Mouse (Mus musculus) hindbrain, embryonic 12.5 days (tissue): ENCODE measurements around the gene Foxp1. TPM values are rescaled to one million over a fixed set of nuclear protein-coding genes. Genes with fewer than 3 reads are reported as not detected.

Source experiments
- ATAC-seq: fragments of 200-750 bp; cut with Nextera tagmentation; 2 replicates; pipeline ENCODE4 v1.8.0; 2017; ENCODE audit warnings: moderate TSS enrichment; ENCODE audit not compliant: low FRiP score
- H3K27ac ChIP-seq: fragments of 300-500 bp; sonication (generic); 2 replicates; pipeline ENCODE4 v1.5.1; 2016; ENCODE audit warnings: mild to moderate bottlenecking
- H3K27me3 ChIP-seq: fragments of 300-500 bp; sonication (generic); 2 replicates; pipeline ENCODE4 v1.6.1; 2016; ENCODE audit warnings: mild to moderate bottlenecking
- H3K36me3 ChIP-seq: fragments of 300-500 bp; sonication (generic); 2 replicates; pipeline ENCODE4 v1.6.1; 2016; ENCODE audit warnings: mild to moderate bottlenecking
- H3K4me1 ChIP-seq: fragments of 300-500 bp; sonication (generic); 2 replicates; pipeline ENCODE4 v1.6.1; 2016
- H3K4me2 ChIP-seq: fragments of 300-500 bp; sonication (generic); replicated peaks from 2 replicates; pipeline ENCODE4 v1.6.1; 2016; ENCODE audit warnings: mild to moderate bottlenecking
- H3K4me3 ChIP-seq: fragments of 300-500 bp; sonication (generic); 2 replicates; pipeline ENCODE4 v1.5.1; 2016; ENCODE audit warnings: mild to moderate bottlenecking
- H3K9ac ChIP-seq: fragments of 300-500 bp; sonication (generic); 2 replicates; pipeline ENCODE4 v1.6.1; 2016; ENCODE audit warnings: mild to moderate bottlenecking, moderate library complexity
- H3K9me3 ChIP-seq: fragments of 300-500 bp; sonication (generic); replicated peaks from 2 replicates; pipeline ENCODE4 v1.6.1; 2016; ENCODE audit warnings: mild to moderate bottlenecking
- WGBS: fragments of 180-500 bp; shearing (Covaris S2); methylation state at CpG from one replicate; pipeline ENCODE4 v1.1.7; 2016; 5-methylcytosine and 5-hydroxymethylcytosine counted together
- polyA plus RNA-seq: library from polyadenylated mRNA; unstranded; fragments of >200 nt; fragmentation: Nextera tagmentation; extraction: Ambion mirVana; gene quantifications from 2 replicates; pipeline ENCODE4 v1.2.1, GENCODE M21; 2016

Gene Foxp1
- polyA plus RNA-seq, 1 experiment from 2014 or later, result 87.6 TPM

- no peaks in the 10 kb centered on the region for H3K36me3 ChIP-seq
- peaks cover 4% of the 10 kb centered on the region; the same call in 1 of the 2 replicates for H3K4me1 ChIP-seq
- H3K27me3 ChIP-seq, result no peaks in the 10 kb centered on the region
- no peak overlapping the region for H3K4me3 ChIP-seq
- H3K27ac ChIP-seq, result no peak overlapping the region
- H3K9ac ChIP-seq, result no peak overlapping the region
- no peak for ATAC-seq
- 81% methylated on average over 8 of the region's 8 CpGs for WGBS
- no peaks in the 10 kb centered on the region for H3K9me3 ChIP-seq
- H3K4me2 ChIP-seq, result no peak overlapping the region
Observed at GRCm38 (mm10) chr6:99301923-99302322, 220.6 kb downstream of the Foxp1 start.

- Histone ChIP-seq H3K4me1 (peaks cover 4% of the 10 kb centered on the region; the same call in 1 of the 2 replicates), H3K4me2 (no peak overlapping the region)
- 94% methylated on average over 6 of the region's 6 CpGs for WGBS
Observed at GRCm38 (mm10) chr6:99300235-99300634, 222.3 kb downstream of the Foxp1 start.

GRCm38 (mm10) chr6:99299196-99299595, 223.3 kb downstream of the Foxp1 start:
- Histone ChIP-seq H3K9ac (no peak overlapping the region), H3K4me2 (no peak overlapping the region), H3K36me3 (no peaks in the 10 kb centered on the region), H3K4me3 (no peak overlapping the region), H3K27me3 (no peaks in the 10 kb centered on the region), H3K27ac (no peak overlapping the region), H3K4me1 (peaks cover 4% of the 10 kb centered on the region; the same call in 1 of the 2 replicates), H3K9me3 (no peaks in the 10 kb centered on the region)
- WGBS, result 71% methylated on average over 14 of the region's 14 CpGs
- no peak for ATAC-seq

More at GRCm38 (mm10) chr6:99300235-99300634, 222.3 kb downstream of the Foxp1 start:
- H3K36me3 ChIP-seq, result no peaks in the 10 kb centered on the region
- ATAC-seq, result no peak
- no peak overlapping the region for H3K4me3 ChIP-seq
- no peaks in the 10 kb centered on the region for H3K9me3 ChIP-seq
- no peak overlapping the region for H3K9ac ChIP-seq
- no peaks in the 10 kb centered on the region for H3K27me3 ChIP-seq
- no peak overlapping the region for H3K27ac ChIP-seq

- Histone ChIP-seq H3K9me3 (no peaks in the 10 kb centered on the region), H3K27me3 (no peaks in the 10 kb centered on the region), H3K9ac (no peak overlapping the region), H3K4me1 (peaks cover 4% of the 10 kb centered on the region; the same call in 1 of the 2 replicates), H3K4me2 (no peak overlapping the region), H3K4me3 (no peak overlapping the region), H3K27ac (no peak overlapping the region), H3K36me3 (no peaks in the 10 kb centered on the region)
- no peak for ATAC-seq
- 93% methylated on average over 5 of the region's 5 CpGs for whole genome bisulfite sequencing
Observed at GRCm38 (mm10) chr6:99297535-99297934, 225.0 kb downstream of the Foxp1 start.

GRCm38 (mm10) chr6:99295495-99295894, 227.0 kb downstream of the Foxp1 start:
- Histone ChIP-seq H3K36me3 (no peaks in the 10 kb centered on the region), H3K9me3 (no peaks in the 10 kb centered on the region), H3K9ac (no peak overlapping the region), H3K27ac (no peak overlapping the region), H3K4me1 (no peaks in the 10 kb centered on the region), H3K4me2 (no peak overlapping the region), H3K27me3 (no peaks in the 10 kb centered on the region), H3K4me3 (no peak overlapping the region)
- no peak for ATAC-seq
- 81% methylated on average over 8 of the region's 8 CpGs for WGBS

- Histone ChIP-seq H3K27ac (no peak overlapping the region), H3K27me3 (no peaks in the 10 kb centered on the region), H3K4me1 (no peaks in the 10 kb centered on the region), H3K4me3 (no peak overlapping the region), H3K36me3 (no peaks in the 10 kb centered on the region), H3K4me2 (no peak overlapping the region), H3K9ac (no peak overlapping the region), H3K9me3 (no peaks in the 10 kb centered on the region)
- no peak for ATAC-seq
- 69% methylated on average over 4 of the region's 4 CpGs for WGBS
Observed at GRCm38 (mm10) chr6:99289220-99289619, 233.3 kb downstream of the Foxp1 start.

- Histone ChIP-seq H3K36me3 (no peaks in the 10 kb centered on the region), H3K4me1 (peaks cover 6% of the 10 kb centered on the region; the same call in 1 of the 2 replicates), H3K4me3 (no peak overlapping the region), H3K9ac (no peak overlapping the region), H3K9me3 (no peaks in the 10 kb centered on the region), H3K27me3 (no peaks in the 10 kb centered on the region), H3K4me2 (no peak overlapping the region), H3K27ac (no peak overlapping the region)
- ATAC-seq, result no peak
- 74% methylated on average over 3 of the region's 3 CpGs for WGBS
Observed at GRCm38 (mm10) chr6:99285026-99285425, 237.5 kb downstream of the Foxp1 start.

GRCm38 (mm10) chr6:99284019-99284418, 238.5 kb downstream of the Foxp1 start:
- H3K27me3 ChIP-seq, result no peaks in the 10 kb centered on the region
- H3K9ac ChIP-seq, result no peak overlapping the region
- ATAC-seq, result no peak
- H3K27ac ChIP-seq, result no peak overlapping the region
- no peaks in the 10 kb centered on the region for H3K36me3 ChIP-seq
- WGBS, result 81% methylated on average over 4 of the region's 4 CpGs
- H3K4me2 ChIP-seq, result no peak overlapping the region
- H3K4me3 ChIP-seq, result no peak overlapping the region
- H3K4me1 ChIP-seq, result peaks cover 6% of the 10 kb centered on the region; the same call in 1 of the 2 replicates
- no peaks in the 10 kb centered on the region for H3K9me3 ChIP-seq

GRCm38 (mm10) chr6:99282866-99283657, 239.5 kb downstream of the Foxp1 start:
- Histone ChIP-seq H3K9me3 (no peaks in the 10 kb centered on the region), H3K4me3 (no peak overlapping the region), H3K27ac (no peak overlapping the region), H3K9ac (no peak overlapping the region), H3K4me1 (peaks cover 6% of the 10 kb centered on the region; the same call in 1 of the 2 replicates), H3K4me2 (no peak overlapping the region), H3K36me3 (no peaks in the 10 kb centered on the region), H3K27me3 (no peaks in the 10 kb centered on the region)
- no peak for ATAC-seq
- WGBS, result 45% methylated on average over 15 of the region's 15 CpGs

GRCm38 (mm10) chr6:99281433-99281832, 241.1 kb downstream of the Foxp1 start:
- Histone ChIP-seq H3K9ac (no peak overlapping the region), H3K27me3 (no peaks in the 10 kb centered on the region), H3K9me3 (no peaks in the 10 kb centered on the region), H3K36me3 (no peaks in the 10 kb centered on the region), H3K27ac (no peak overlapping the region), H3K4me3 (no peak overlapping the region), H3K4me1 (peaks cover 6% of the 10 kb centered on the region; the same call in 1 of the 2 replicates), H3K4me2 (no peak overlapping the region)
- WGBS, result 95% methylated on average over 9 of the region's 9 CpGs
- no peak for ATAC-seq

- no peak overlapping the region for H3K27ac ChIP-seq
- no peak for ATAC-seq
- H3K27me3 ChIP-seq, result no peaks in the 10 kb centered on the region
- no peak overlapping the region for H3K4me2 ChIP-seq
- WGBS, result 84% methylated on average over 5 of the region's 5 CpGs
- H3K4me1 ChIP-seq, result peaks cover 6% of the 10 kb centered on the region; the same call in 1 of the 2 replicates
- no peak overlapping the region for H3K4me3 ChIP-seq
- H3K36me3 ChIP-seq, result no peaks in the 10 kb centered on the region
- H3K9ac ChIP-seq, result no peak overlapping the region
- H3K9me3 ChIP-seq, result no peaks in the 10 kb centered on the region
Observed at GRCm38 (mm10) chr6:99280619-99281018, 241.9 kb downstream of the Foxp1 start.

GRCm38 (mm10) chr6:99277251-99277650, 245.3 kb downstream of the Foxp1 start:
- Histone ChIP-seq H3K4me3 (no peak overlapping the region), H3K27me3 (no peaks in the 10 kb centered on the region), H3K27ac (no peak overlapping the region), H3K9me3 (no peaks in the 10 kb centered on the region), H3K36me3 (no peaks in the 10 kb centered on the region), H3K4me1 (no peaks in the 10 kb centered on the region), H3K9ac (no peak overlapping the region), H3K4me2 (no peak overlapping the region)
- no peak for ATAC-seq
- 100% methylated on average over 1 of the region's 1 CpGs for WGBS

- WGBS, result 75% methylated on average over 7 of the region's 7 CpGs
- Histone ChIP-seq H3K9me3 (no peaks in the 10 kb centered on the region), H3K4me3 (no peak overlapping the region), H3K27ac (no peak overlapping the region), H3K4me2 (no peak overlapping the region), H3K9ac (no peak overlapping the region), H3K27me3 (no peaks in the 10 kb centered on the region), H3K4me1 (no peaks in the 10 kb centered on the region), H3K36me3 (no peaks in the 10 kb centered on the region)
- ATAC-seq, result no peak
Observed at GRCm38 (mm10) chr6:99276297-99276653, 246.2 kb downstream of the Foxp1 start.
